Mouse (Mus musculus) neural tube, embryonic 12.5 days (tissue): ENCODE data around the gene Chchd4. TPM values are rescaled to one million over a fixed set of nuclear protein-coding genes. Genes with fewer than 3 reads are reported as not detected.

Source experiments
- ATAC-seq: fragments of 200-750 bp; cut with Nextera tagmentation; 2 replicates; pipeline ENCODE4 v1.8.0; 2017; ENCODE audit warnings: low read depth, mild to moderate bottlenecking, moderate TSS enrichment, moderate library complexity; ENCODE audit not compliant: low FRiP score
- H3K27ac ChIP-seq: fragments of 300-500 bp; sonication (generic); 2 replicates; pipeline ENCODE4 v1.5.1; 2016
- H3K27me3 ChIP-seq: fragments of 300-500 bp; sonication (generic); replicated peaks from 2 replicates; pipeline ENCODE4 v1.6.1; 2016; ENCODE audit warnings: mild to moderate bottlenecking
- H3K36me3 ChIP-seq: fragments of 300-500 bp; sonication (generic); 2 replicates; pipeline ENCODE4 v1.6.1; 2016; ENCODE audit warnings: mild to moderate bottlenecking
- H3K4me1 ChIP-seq: fragments of 300-500 bp; sonication (generic); 2 replicates; pipeline ENCODE4 v1.6.1; 2016
- H3K4me2 ChIP-seq: fragments of 300-500 bp; sonication (generic); replicated peaks from 2 replicates; pipeline ENCODE4 v1.6.1; 2016; ENCODE audit warnings: mild to moderate bottlenecking
- H3K4me3 ChIP-seq: fragments of 300-500 bp; sonication (generic); 2 replicates; pipeline ENCODE4 v1.5.1; 2016
- H3K9ac ChIP-seq: fragments of 300-500 bp; sonication (generic); 2 replicates; pipeline ENCODE4 v1.6.1; 2016; ENCODE audit warnings: mild to moderate bottlenecking
- H3K9me3 ChIP-seq: fragments of 300-500 bp; sonication (generic); 2 replicates; pipeline ENCODE4 v1.6.1; 2016; ENCODE audit warnings: mild to moderate bottlenecking
- WGBS: fragments of 180-500 bp; shearing (Covaris S2); methylation state at CpG from one replicate; pipeline ENCODE4 v1.1.7; 2016; 5-methylcytosine and 5-hydroxymethylcytosine counted together
- polyA plus RNA-seq: library from polyadenylated mRNA; unstranded; fragments of >200 nt; fragmentation: Nextera tagmentation; extraction: Ambion mirVana; gene quantifications from 2 replicates; pipeline ENCODE4 v1.2.1, GENCODE M21; 2016

The Chchd4 gene
- polyA plus RNA-seq, 1 experiment from 2014 or later = 22.4 TPM

DNA sequence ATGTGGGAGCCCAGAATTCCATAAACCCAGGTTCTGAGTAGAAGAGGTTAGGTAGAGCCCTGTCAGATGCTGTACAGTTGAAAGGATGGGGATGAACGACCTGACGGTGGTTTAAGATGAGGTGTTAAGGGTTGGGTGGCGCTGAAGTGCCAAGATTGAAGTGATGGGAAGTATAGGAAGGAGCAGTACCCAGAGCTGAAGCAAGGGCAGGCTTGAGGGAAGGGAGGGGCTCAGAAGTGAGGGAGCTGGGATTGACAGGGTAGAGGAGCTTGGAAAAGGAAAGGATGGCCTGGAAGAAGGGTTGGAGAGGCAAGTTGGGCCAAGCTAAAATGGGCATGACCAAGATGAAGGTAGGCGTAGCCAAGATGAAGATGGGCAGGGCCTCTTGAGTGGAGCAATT lies 51.7 kb downstream of the Chchd4 start:
- Histone ChIP-seq H3K9ac (no peak overlapping the region), H3K4me2 (no peak overlapping the region), H3K27me3 (peaks cover 16% of the 10 kb centered on the region; the same call in 1 of the 2 replicates), H3K27ac (no peak overlapping the region), H3K4me3 (no peak overlapping the region), H3K9me3 (no peaks in the 10 kb centered on the region), H3K36me3 (no peaks in the 10 kb centered on the region), H3K4me1 (no peaks in the 10 kb centered on the region)
- no peak for ATAC-seq
- WGBS = 77% methylated on average over 4 of the region's 4 CpGs

DNA sequence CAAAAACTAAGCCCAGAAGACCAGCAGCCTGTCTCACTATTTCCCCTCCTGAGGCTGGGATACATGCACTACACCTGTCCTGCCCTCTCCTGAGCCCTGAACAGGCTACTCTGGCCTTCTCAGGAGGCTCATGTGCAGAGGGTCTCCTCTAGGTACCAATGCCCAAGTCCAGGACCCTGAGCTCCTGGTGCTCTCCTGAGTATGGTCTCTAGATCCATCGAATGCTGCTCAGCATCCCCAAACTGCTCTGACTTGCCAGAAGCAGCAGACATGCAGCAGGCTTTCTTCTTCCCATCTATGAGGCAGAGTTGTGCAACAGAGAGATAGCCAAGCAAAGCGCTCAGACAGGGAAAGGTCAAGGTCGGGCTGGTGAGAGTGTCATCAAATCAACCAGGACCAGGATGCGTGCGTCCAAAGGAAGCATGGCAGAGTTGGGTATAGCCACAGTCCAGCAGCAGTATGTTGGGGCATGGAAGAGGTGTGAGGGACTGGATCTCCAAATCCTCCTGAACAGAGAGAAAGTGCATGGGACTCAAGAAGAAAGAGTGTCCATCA lies 56.0 kb downstream of the Chchd4 start:
- ATAC-seq = no peak
- H3K9ac ChIP-seq = no peak overlapping the region
- H3K36me3 ChIP-seq = no peaks in the 10 kb centered on the region
- peaks cover 40% of the 10 kb centered on the region for H3K27me3 ChIP-seq
- H3K27ac ChIP-seq = no peak overlapping the region
- H3K4me1 ChIP-seq = no peaks in the 10 kb centered on the region
- H3K4me3 ChIP-seq = no peak overlapping the region
- H3K4me2 ChIP-seq = no peak overlapping the region
- H3K9me3 ChIP-seq = no peaks in the 10 kb centered on the region
- WGBS = 81% methylated on average over 5 of the region's 5 CpGs

DNA sequence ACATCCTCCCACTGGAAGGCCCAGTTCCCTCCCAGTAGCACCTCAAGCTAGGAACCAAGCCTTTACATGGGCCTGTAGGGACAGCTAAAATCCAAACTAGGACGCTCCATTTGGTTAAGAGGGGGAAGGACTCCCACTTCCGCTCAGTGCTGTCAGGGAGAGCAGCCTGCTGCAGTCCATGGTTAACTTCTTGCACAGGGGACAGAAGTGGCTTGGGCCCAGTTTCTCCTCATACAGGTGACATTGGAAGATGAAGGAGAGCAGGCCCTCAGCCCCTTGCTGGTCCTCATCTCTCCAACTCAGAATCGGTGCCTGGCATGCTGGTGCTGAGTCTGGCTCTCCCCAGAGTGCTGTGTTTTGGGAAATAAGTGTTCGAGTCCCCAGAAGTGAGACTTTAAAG lies 57.2 kb downstream of the Chchd4 start:
- Histone ChIP-seq H3K4me1 (0 out of 2 replicates have a peak, but pooled peaks cover 2% of the 10 kb centered on the region), H3K36me3 (no peaks in the 10 kb centered on the region), H3K9me3 (no peaks in the 10 kb centered on the region), H3K27ac (no peak overlapping the region), H3K9ac (no peak overlapping the region), H3K4me2 (no peak overlapping the region), H3K4me3 (no peak overlapping the region), H3K27me3 (peaks cover 44% of the 10 kb centered on the region)
- WGBS = 77% methylated on average over 4 of the region's 4 CpGs
- no peak for ATAC-seq

DNA sequence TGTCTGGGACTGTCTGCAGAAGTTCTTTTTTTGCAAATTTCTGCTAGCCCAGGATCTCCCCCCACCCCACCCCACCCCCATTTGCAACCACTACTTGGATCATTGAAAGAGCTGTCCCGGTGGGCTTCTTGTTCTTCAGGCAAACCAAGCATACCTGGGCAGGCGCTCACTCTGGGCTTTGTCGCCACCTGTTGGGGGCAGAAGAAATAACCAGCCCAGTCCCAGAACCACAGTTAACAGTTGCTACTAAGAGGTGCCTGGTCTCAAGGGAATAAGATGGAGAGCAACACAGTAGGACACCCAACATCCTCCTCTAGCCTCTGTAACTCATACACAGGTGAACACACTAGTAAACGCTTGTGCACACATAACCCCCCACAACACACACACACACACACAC lies 58.5 kb downstream of the Chchd4 start:
- H3K4me3 ChIP-seq = no peak overlapping the region
- H3K9me3 ChIP-seq = no peaks in the 10 kb centered on the region
- H3K27me3 ChIP-seq = peaks cover 55% of the 10 kb centered on the region
- no peaks in the 10 kb centered on the region for H3K36me3 ChIP-seq
- H3K27ac ChIP-seq = no peak overlapping the region
- ATAC-seq = no peak
- H3K9ac ChIP-seq = no peak overlapping the region
- H3K4me1 ChIP-seq = peaks cover 15% of the 10 kb centered on the region
- 0% methylated on average over 4 of the region's 4 CpGs for WGBS
- no peak overlapping the region for H3K4me2 ChIP-seq

Other genes starting within 250 kb of the Chchd4 start
- 11.1 and 13.8 TPM in 2 replicates for gene Wnt7a, start 62.2 kb downstream of the Chchd4 start, polyA plus RNA-seq
- 47.7 and 51.6 TPM in 2 replicates for gene Tmem43, start 157 bp upstream of the Chchd4 start, polyA plus RNA-seq
- gene Xpc, start 42.3 kb upstream of the Chchd4 start, polyA plus RNA-seq = 25.4 and 27.0 TPM in 2 replicates
- gene Lsm3, start 42.4 kb upstream of the Chchd4 start, polyA plus RNA-seq = 197 and 199 TPM in 2 replicates
- gene Slc6a6, start 210.5 kb upstream of the Chchd4 start, polyA plus RNA-seq = 60.8 and 72.4 TPM in 2 replicates